Mouse (Mus musculus) MN1 (cell line): Measurements from ENCODE around the gene Abcg3.
"Not testable (repeated sequence)": the region's sequence is repeated elsewhere in the genome, so short reads cannot be mapped to it uniquely, and the experiment has no call there.

Source experiments
- DNase-seq: peaks from one replicate; pipeline ENCODE4 v3.0.0-alpha.2; 2016; ENCODE audit warnings: low spot score

Gene Abcg3

GRCm38 (mm10) chr5:104982535-104982934 lies at the start of gene Abcg3:
TSS of gene Abcg3 (minus strand) at chr5:104982718.
- no peak for DNase-seq

GRCm38 (mm10) chr5:105012551-105012950 lies 30.0 kb upstream of the Abcg3 start:
- no peak for DNase-seq

- DNase-seq = no peak
These were observed 29.1 kb upstream of the Abcg3 start for GRCm38 (mm10) chr5:105011570-105011969.

GRCm38 (mm10) chr5:105010376-105010775 lies 27.9 kb upstream of the Abcg3 start:
- no peak for DNase-seq

GRCm38 (mm10) chr5:104989411-104989810 lies 6.9 kb upstream of the Abcg3 start:
- no peak for DNase-seq

GRCm38 (mm10) chr5:104988000-104988399 lies 5.5 kb upstream of the Abcg3 start:
- DNase-seq = no peak

- DNase-seq = no peak
These were observed 4.2 kb upstream of the Abcg3 start for GRCm38 (mm10) chr5:104986706-104987105.

GRCm38 (mm10) chr5:104979040-104979513 lies 3.4 kb downstream of the Abcg3 start:
- no peak for DNase-seq

GRCm38 (mm10) chr5:104958141-104958793 lies 24.3 kb downstream of the Abcg3 start:
- no peak for DNase-seq

- DNase-seq = no peak
These were observed 27.3 kb downstream of the Abcg3 start for GRCm38 (mm10) chr5:104955208-104955607.

GRCm38 (mm10) chr5:104946951-104947350 lies 35.6 kb downstream of the Abcg3 start:
- no peak for DNase-seq

GRCm38 (mm10) chr5:104934148-104934547 lies 48.4 kb downstream of the Abcg3 start:
- DNase-seq = peak; percentile 97

- DNase-seq = not testable (repeated sequence)
These were observed 76.0 kb downstream of the Abcg3 start for GRCm38 (mm10) chr5:104906556-104906955.
